Mouse (Mus musculus) CH12.LX (cell line): Measurements from ENCODE around the gene Glt1d1.

Experiments used
- CTCF ChIP-seq, 2 experiments: IDR thresholded peaks in 1 of 2; conservative IDR thresholded peaks in 1 of 2; 2 replicates each; pipeline ENCODE4 v1.5.1; 2011 to 2012; ENCODE audit warnings: low read depth in 2 of 2, low read length in 2 of 2, improper control_type of control experiment in 1 of 2, inconsistent platforms in 1 of 2, mild to moderate bottlenecking in 1 of 2, moderate library complexity in 1 of 2
- EP300 ChIP-seq: IDR thresholded peaks from 2 replicates; pipeline ENCODE4 v1.6.1; 2011; ENCODE audit warnings: low read length, improper control_type of control experiment
- JUND ChIP-seq: conservative IDR thresholded peaks from 2 replicates; pipeline ENCODE4 v1.6.1; 2011; ENCODE audit warnings: low read depth, low read length, improper control_type of control experiment
- MAFK ChIP-seq: IDR thresholded peaks from 2 replicates; pipeline ENCODE4 v1.6.1; 2011; ENCODE audit warnings: low read length, improper control_type of control experiment; ENCODE audit not compliant: insufficient replicate concordance
- POLR2A ChIP-seq: IDR thresholded peaks from 2 replicates; pipeline ENCODE4 v1.6.1; 2011; ENCODE audit warnings: low read depth, mild to moderate bottlenecking, improper control_type of control experiment, low read length
- RAD21 ChIP-seq: IDR thresholded peaks from 2 replicates; pipeline ENCODE4 v1.6.1; 2011; ENCODE audit warnings: low read depth, mild to moderate bottlenecking, low read length, improper control_type of control experiment, moderate library complexity
- UBTF ChIP-seq: IDR thresholded peaks from 2 replicates; pipeline ENCODE4 v1.6.1; 2012; ENCODE audit warnings: low read depth, mild to moderate bottlenecking, inconsistent platforms, low read length, improper control_type of control experiment, moderate library complexity

- TF ChIP-seq JUND, result no peak
- no peak for TF ChIP-seq UBTF
- no peak for TF ChIP-seq RAD21
- TF ChIP-seq POLR2A, result no peak
- no peak for TF ChIP-seq EP300
- TF ChIP-seq CTCF (conservative IDR thresholded peaks at IDR 0.05 in 1 of 2, IDR thresholded peaks at IDR 0.05 in 1 of 2; ENCODE audit: low read depth in 2 of 2, low read length in 2 of 2), result no peak
- no peak for TF ChIP-seq MAFK
Observed at GRCm38 (mm10) chr5:127641185-127641958, 9.3 kb downstream of the Glt1d1 start.
